Mouse (Mus musculus): ENCODE results near the gene Sycp3.

DNA sequence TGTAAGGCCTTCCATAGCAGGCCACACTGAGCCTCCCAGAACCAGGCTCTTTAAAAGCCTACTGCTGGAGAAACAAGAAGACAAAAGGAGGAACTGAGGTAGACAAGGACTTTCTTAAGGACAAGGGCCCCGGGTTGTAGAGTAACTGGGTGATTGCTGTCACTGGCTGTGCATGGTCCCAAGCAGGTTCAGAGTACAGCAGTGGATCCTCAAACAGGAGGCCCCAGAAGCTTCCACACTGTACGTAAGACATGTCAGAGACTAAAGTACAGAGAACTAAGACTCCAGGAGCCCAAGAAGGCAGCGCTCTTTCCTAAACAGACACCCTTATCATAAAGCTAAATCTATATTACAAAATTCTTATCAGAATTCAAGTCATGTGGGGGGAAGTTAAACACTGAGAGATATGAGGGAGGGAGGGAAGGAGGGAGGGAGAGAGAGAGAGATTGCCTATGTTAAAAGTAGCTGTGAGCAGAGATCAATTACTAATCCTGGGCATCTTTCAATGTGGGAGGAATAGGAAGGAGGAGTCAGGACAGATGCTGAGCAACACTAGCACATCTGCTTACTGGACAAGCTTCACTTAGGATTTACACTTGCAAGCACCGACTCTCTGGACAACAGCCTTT, 35.7 kb downstream of the Sycp3 start:
- no peak for TF ChIP-seq POLR2A (IDR thresholded peaks at IDR 0.05; ENCODE audit: extremely low read depth, insufficient read depth, low read length)
- TF ChIP-seq CTCF (IDR thresholded peaks at IDR 0.05; ENCODE audit: extremely low read depth, insufficient read depth, low read length) = no peak
